Mouse (Mus musculus) myocyte (in vitro differentiated cells): ENCODE measurements around the gene Epor. TPM values are rescaled to one million over a fixed set of nuclear protein-coding genes. Genes with fewer than 3 reads are reported as not detected.

ENCODE experiments used
- H3K27me3 ChIP-seq: one replicate; pipeline ENCODE4 v1.6.1; 2011; ENCODE audit not compliant: control insufficient read depth, insufficient read depth, insufficient read length
- H3K36me3 ChIP-seq: one replicate; pipeline ENCODE4 v1.6.1; 2011; ENCODE audit not compliant: control insufficient read depth, insufficient read depth
- H3K4me2 ChIP-seq: one replicate; pipeline ENCODE4 v1.6.1; 2011; ENCODE audit warnings: low read depth, control low read depth
- H3K4me3 ChIP-seq: one replicate; pipeline ENCODE4 v1.5.1; 2011; ENCODE audit warnings: mild to moderate bottlenecking, control low read depth, moderate library complexity
- H3K79me2 ChIP-seq: one replicate; pipeline ENCODE4 v1.6.1; 2011; ENCODE audit not compliant: control insufficient read depth, insufficient read depth
- H3ac ChIP-seq: one replicate; pipeline ENCODE4 v1.6.1; 2011; ENCODE audit not compliant: control insufficient read depth, insufficient read length
- CEBPB ChIP-seq: IDR thresholded peaks from 2 replicates; pipeline ENCODE4 v1.6.1; 2011; ENCODE audit warnings: mild to moderate bottlenecking, moderate library complexity; ENCODE audit not compliant: poor library complexity, insufficient read depth, severe bottlenecking
- MAX ChIP-seq: IDR thresholded peaks from one replicate; pipeline ENCODE4 v1.6.1; 2011; ENCODE audit warnings: low read depth, mild to moderate bottlenecking, control low read depth
- MYOG ChIP-seq, 3 experiments: IDR thresholded peaks; one replicate each; pipeline ENCODE4 v1.6.1; 2011; ENCODE audit warnings: control low read depth in 2 of 3, low read depth in 2 of 3, mild to moderate bottlenecking in 2 of 3; ENCODE audit not compliant: insufficient read length in 2 of 3, control insufficient read depth in 1 of 3, insufficient read depth in 1 of 3
- POLR2A ChIP-seq: IDR thresholded peaks from one replicate; pipeline ENCODE4 v1.6.1; 2011; ENCODE audit warnings: low read depth, mild to moderate bottlenecking, control low read depth, moderate library complexity; ENCODE audit not compliant: insufficient read length
- POLR2AphosphoS2 ChIP-seq: IDR thresholded peaks from one replicate; pipeline ENCODE4 v1.6.1; 2011; ENCODE audit warnings: low read depth, control low read depth; ENCODE audit not compliant: insufficient read length
- REST ChIP-seq: IDR thresholded peaks from one replicate; pipeline ENCODE4 v1.6.1; 2011; ENCODE audit warnings: mild to moderate bottlenecking, control low read depth, moderate library complexity; ENCODE audit not compliant: insufficient read depth, insufficient read length
- SRF ChIP-seq: IDR thresholded peaks from one replicate; pipeline ENCODE4 v1.6.1; 2011; ENCODE audit warnings: low read depth; ENCODE audit not compliant: control insufficient read depth, insufficient read length
- TCF12 ChIP-seq: IDR thresholded peaks from one replicate; pipeline ENCODE4 v1.6.1; 2011; ENCODE audit warnings: mild to moderate bottlenecking, control low read depth; ENCODE audit not compliant: poor library complexity, insufficient read depth, severe bottlenecking
- TCF3 ChIP-seq: IDR thresholded peaks from one replicate; pipeline ENCODE4 v1.6.1; 2011; ENCODE audit warnings: low read depth, control low read depth; ENCODE audit not compliant: insufficient read length
- USF1 ChIP-seq: IDR thresholded peaks from one replicate; pipeline ENCODE4 v1.6.1; 2011; ENCODE audit warnings: low read depth, mild to moderate bottlenecking, control low read depth, moderate library complexity
- polyA plus RNA-seq: library from polyadenylated mRNA; unstranded; fragments of >200 nt; fragmentation: generic; extraction: Trizol; gene quantifications from one replicate; pipeline ENCODE4 v1.2.1, GENCODE M21; 2012; ENCODE audit warnings: missing spikeins

The Epor gene
- polyA plus RNA-seq, 1 experiment, result 3.2 TPM

GRCm38 (mm10) chr9:21918692-21919384 is 44.5 kb downstream of the Epor start:
- Histone ChIP-seq H3K36me3 (no peaks in the 10 kb centered on the region), H3K27me3 (no peaks in the 10 kb centered on the region), H3K4me2 (peak overlapping the region; percentile 84), H3ac (no peak overlapping the region), H3K79me2 (no peaks in the 10 kb centered on the region), H3K4me3 (peak overlapping the region; percentile 26)
- TF ChIP-seq POLR2A (no peak), TCF3 (no peak), MYOG (IDR thresholded peaks at IDR 0.05; ENCODE audit: control insufficient read depth in 1 of 3, insufficient read depth in 1 of 3, insufficient read length in 2 of 3, low read depth in 2 of 3) (no peak), POLR2AphosphoS2 (no peak), USF1 (no peak), CEBPB (no peak), REST (no peak)

- Histone ChIP-seq H3ac (peak within 1 kb of the TSS; percentile 23), H3K4me3 (peak within 1 kb of the TSS; percentile 26), H3K27me3 (no peaks in the 10 kb centered on the region), H3K79me2 (no peaks in the 10 kb centered on the region), H3K36me3 (no peaks in the 10 kb centered on the region), H3K4me2 (peak within 1 kb of the TSS; percentile 84)
- no peak for TF ChIP-seq MAX
- peak; percentile 70 for TF ChIP-seq POLR2A
- TF ChIP-seq POLR2AphosphoS2, result peak; percentile 44
- TF ChIP-seq MYOG (IDR thresholded peaks at IDR 0.05; ENCODE audit: control insufficient read depth in 1 of 3, insufficient read depth in 1 of 3, insufficient read length in 2 of 3, low read depth in 2 of 3), result no peak
Measured at GRCm38 (mm10) chr9:21918035-21918592, 45.2 kb downstream of the Epor start, which contains the start of gene Rab3d. TSS of gene Rab3d (minus strand) at chr9:21918192.

- H3K4me2 ChIP-seq, result peak overlapping the region; percentile 84
- H3ac ChIP-seq, result peak overlapping the region; percentile 23
- TF ChIP-seq MAX, result no peak
- H3K27me3 ChIP-seq, result no peaks in the 10 kb centered on the region
- H3K36me3 ChIP-seq, result no peaks in the 10 kb centered on the region
- H3K4me3 ChIP-seq, result peak overlapping the region; percentile 26
- no peaks in the 10 kb centered on the region for H3K79me2 ChIP-seq
Measured at GRCm38 (mm10) chr9:21917493-21918034, 45.7 kb downstream of the Epor start.

GRCm38 (mm10) chr9:21916851-21917492 is 46.3 kb downstream of the Epor start:
- no peak for TF ChIP-seq TCF12
- TF ChIP-seq CEBPB, result no peak
- no peak for TF ChIP-seq TCF3
- no peak for TF ChIP-seq POLR2AphosphoS2
- no peak for TF ChIP-seq POLR2A
- no peak for TF ChIP-seq USF1
- no peak for TF ChIP-seq SRF
- TF ChIP-seq REST, result no peak
- Histone ChIP-seq H3K36me3 (no peaks in the 10 kb centered on the region), H3K27me3 (no peaks in the 10 kb centered on the region), H3K4me2 (peak overlapping the region; percentile 84), H3ac (peak overlapping the region; percentile 23), H3K79me2 (no peaks in the 10 kb centered on the region), H3K4me3 (peak overlapping the region; percentile 26)

- Histone ChIP-seq H3K4me2 (no peak overlapping the region), H3K27me3 (peaks cover 3% of the 10 kb centered on the region), H3ac (no peak overlapping the region), H3K79me2 (no peaks in the 10 kb centered on the region), H3K36me3 (no peaks in the 10 kb centered on the region), H3K4me3 (no peak overlapping the region)
- no peak for TF ChIP-seq USF1
Measured at GRCm38 (mm10) chr9:21909474-21910223, 53.7 kb downstream of the Epor start.

Other genes starting within 250 kb of the Epor start
- 106 TPM for gene Ldlr, start 240.0 kb downstream of the Epor start, polyA plus RNA-seq
- gene Spc24, start 203.2 kb downstream of the Epor start, polyA plus RNA-seq, result 31.0 TPM
- 49.4 TPM for gene Kank2, start 164.8 kb downstream of the Epor start, polyA plus RNA-seq
- not detected for gene Angptl8, start 128.0 kb downstream of the Epor start, polyA plus RNA-seq
- gene Dock6, start 110.9 kb downstream of the Epor start, polyA plus RNA-seq, result 20.3 TPM
- gene Rab3d, start 45.3 kb downstream of the Epor start, polyA plus RNA-seq, result 24.1 TPM
- gene Ccdc159, start 36.0 kb downstream of the Epor start, polyA plus RNA-seq, result 2.5 TPM
- gene Tmem205, start 36.0 kb downstream of the Epor start, polyA plus RNA-seq, result 55.1 TPM
- 21.5 TPM for gene Plppr2, start 26.5 kb downstream of the Epor start, polyA plus RNA-seq
- gene Swsap1, start 7.8 kb downstream of the Epor start, polyA plus RNA-seq, result 8.9 TPM
- 11.2 TPM for gene Rgl3, start 25.9 kb upstream of the Epor start, polyA plus RNA-seq
- gene Ccdc151, start 39.1 kb upstream of the Epor start, polyA plus RNA-seq, result 0.13 TPM
- gene Prkcsh, start 39.3 kb upstream of the Epor start, polyA plus RNA-seq, result 127 TPM
- 0.06 TPM for gene Elavl3, start 88.5 kb upstream of the Epor start, polyA plus RNA-seq
- gene Gm49318, start 107.8 kb upstream of the Epor start, polyA plus RNA-seq, result not detected
- 8.3 TPM for gene Zfp653, start 107.9 kb upstream of the Epor start, polyA plus RNA-seq
- 37.0 TPM for gene Ecsit, start 121.9 kb upstream of the Epor start, polyA plus RNA-seq
- 7.1 TPM for gene Cnn1, start 135.7 kb upstream of the Epor start, polyA plus RNA-seq
- 95.3 TPM for gene Elof1, start 153.7 kb upstream of the Epor start, polyA plus RNA-seq
- gene Acp5, start 172.2 kb upstream of the Epor start, polyA plus RNA-seq, result 0.16 TPM
- gene Pigyl, start 193.3 kb upstream of the Epor start, polyA plus RNA-seq, result 48.5 TPM
- gene Zfp872, start 224.6 kb upstream of the Epor start, polyA plus RNA-seq, result not detected